Mouse (Mus musculus) liver, postnatal 0 days (tissue): ENCODE results near the gene Them5.

Experiments
- CTCF ChIP-seq: sonication (generic); IDR thresholded peaks from 2 replicates; pipeline ENCODE4 v1.5.1; 2016; ENCODE audit warnings: antibody characterized with exemption, low read depth
- EP300 ChIP-seq: IDR thresholded peaks from 2 replicates; pipeline ENCODE4 v1.6.1; 2016; ENCODE audit warnings: antibody characterized with exemption, low read depth, mild to moderate bottlenecking

- no peak for TF ChIP-seq EP300
- no peak for TF ChIP-seq CTCF
Measured at GRCm38 (mm10) chr3:94386671-94387070, 44.8 kb downstream of the Them5 start.
